Mouse (Mus musculus) layer of hippocampus, postnatal 10 days (tissue): ENCODE data around the gene Igf1r. TPM values are rescaled to one million over a fixed set of nuclear protein-coding genes. Genes with fewer than 3 reads are reported as not detected.

ENCODE experiments used
- DNase-seq, 2 experiments: peaks; one replicate each; pipeline ENCODE4 v3.0.0; 2021; ENCODE audit warnings: low spot score in 2 of 2
- total RNA-seq, 2 experiments: library from RNA; stranded (reverse); gene quantifications; 2 replicates each; pipeline ENCODE4 v1.2.3; 2021

Gene Igf1r
- total RNA-seq, 2 experiments from 2014 or later: 34.3 to 34.5 TPM

GRCm38 (mm10) chr7:68048532-68048931 lies 95.9 kb downstream of the Igf1r start:
- DNase-seq: no peak

- DNase-seq: no peak
Observed at GRCm38 (mm10) chr7:68049048-68049447, 96.4 kb downstream of the Igf1r start.

GRCm38 (mm10) chr7:68053002-68053624 lies 100.5 kb downstream of the Igf1r start:
- DNase-seq: no peak

GRCm38 (mm10) chr7:68054498-68054897 lies 101.9 kb downstream of the Igf1r start:
- DNase-seq: no peak

GRCm38 (mm10) chr7:68054956-68055355 lies 102.3 kb downstream of the Igf1r start:
- no peak for DNase-seq

- DNase-seq: no peak
Observed at GRCm38 (mm10) chr7:68057010-68057409, 104.4 kb downstream of the Igf1r start.

- no peak for DNase-seq
Observed at GRCm38 (mm10) chr7:68059690-68060089, 107.1 kb downstream of the Igf1r start.

GRCm38 (mm10) chr7:68061434-68061833 lies 108.8 kb downstream of the Igf1r start:
- DNase-seq: no peak

- no peak for DNase-seq
Observed at GRCm38 (mm10) chr7:68062170-68062848, 109.7 kb downstream of the Igf1r start.

- DNase-seq: peak in 1 of 2 experiments; percentile 30
Observed at GRCm38 (mm10) chr7:68062849-68063208, 110.2 kb downstream of the Igf1r start.

- no peak for DNase-seq
Observed at GRCm38 (mm10) chr7:68063711-68064110, 111.1 kb downstream of the Igf1r start.

GRCm38 (mm10) chr7:68064120-68064519 lies 111.5 kb downstream of the Igf1r start:
- no peak for DNase-seq

- DNase-seq: no peak
Observed at GRCm38 (mm10) chr7:68064647-68065362, 112.2 kb downstream of the Igf1r start.

GRCm38 (mm10) chr7:68065904-68066303 lies 113.3 kb downstream of the Igf1r start:
- no peak for DNase-seq

GRCm38 (mm10) chr7:68067321-68067720 lies 114.7 kb downstream of the Igf1r start:
- no peak for DNase-seq

- DNase-seq: no peak
Observed at GRCm38 (mm10) chr7:68069324-68069723, 116.7 kb downstream of the Igf1r start.

GRCm38 (mm10) chr7:68070030-68070429 lies 117.4 kb downstream of the Igf1r start:
- DNase-seq: no peak

- peak; percentile 60 to 64 for DNase-seq
Observed at GRCm38 (mm10) chr7:68070626-68071025, 118.0 kb downstream of the Igf1r start.

GRCm38 (mm10) chr7:68071050-68071449 lies 118.4 kb downstream of the Igf1r start:
- no peak for DNase-seq

GRCm38 (mm10) chr7:68071749-68072148 lies 119.1 kb downstream of the Igf1r start:
- no peak for DNase-seq

GRCm38 (mm10) chr7:68072524-68073459 lies 120.2 kb downstream of the Igf1r start:
- DNase-seq: no peak
